Comparison of ENCODE assay signal across 8 mouse cellular contexts in genomic region chr7:27691076-27691475, GRCm38 (mm10). TPM values are rescaled to one million over a fixed set of nuclear protein-coding genes. Genes with fewer than 3 reads are reported as not detected.
DNase-seq lines count a peak whose midpoint lies in the region; ATAC-seq lines count a peak whose summit lies in the region.

No protein-coding gene starts in this region.

- H3K4me2 ChIP-seq in heart, embryonic 12.5 days, result no peak overlapping the region

- no peak overlapping the region for H3K4me3 ChIP-seq in heart, embryonic 12.5 days

- no peaks in the 10 kb centered on the region for H3K9me3 ChIP-seq in heart, embryonic 12.5 days (replicated peaks)

- no peak for ATAC-seq in heart, embryonic 12.5 days (ENCODE audit: insufficient number of reproducible peaks, low FRiP score)

- WGBS in heart, embryonic 12.5 days, result 31% methylated on average over 5 of the region's 5 CpGs

- no peak overlapping the region for H3K9ac ChIP-seq in heart, embryonic 12.5 days

- peak; percentile 76 for DNase-seq in heart, adult 11 months
- DNase-seq in spleen, postnatal 4 days (ENCODE audit: low spot score in 2 of 2), result peak; percentile 22 to 70
- no peak for DNase-seq in spleen, adult 12 weeks (ENCODE audit: low spot score)
- DNase-seq in cerebellum, postnatal 14 days, result peak; percentile 56 to 69
- DNase-seq in lung, postnatal 14 days, result peak; percentile 31
- no peak for DNase-seq in urinary bladder, adult 18-20 months (ENCODE audit: low spot score in 2 of 2)
- DNase-seq in frontal cortex, postnatal 25 days (ENCODE audit: low spot score in 2 of 2), result no peak

- H3K4me1 ChIP-seq in heart, embryonic 12.5 days (replicated peaks), result peaks cover 4% of the 10 kb centered on the region; the same call in 1 of the 2 replicates

- H3K36me3 ChIP-seq in heart, embryonic 12.5 days, result no peaks in the 10 kb centered on the region

- no peaks in the 10 kb centered on the region for H3K27me3 ChIP-seq in heart, embryonic 12.5 days (replicated peaks)

- H3K27ac ChIP-seq in heart, embryonic 12.5 days (ENCODE audit: poor library complexity, severe bottlenecking), result no peak overlapping the region

RNA-seq across cellular contexts. Expression of gene Zfp607b, which starts 1.9 kb away (rescaled TPM):
- 1.7 and 2.8 TPM in 2 replicates for polyA plus RNA-seq in heart, embryonic 12.5 days (2016; fragmentation: Nextera tagmentation; extraction: Ambion mirVana)

RNA-seq across cellular contexts. Expression of gene Map3k10, which starts 16.7 kb away (rescaled TPM):
- 8.8 and 9.8 TPM in 2 replicates for polyA plus RNA-seq in heart, embryonic 12.5 days (2016; fragmentation: Nextera tagmentation; extraction: Ambion mirVana)

RNA-seq across cellular contexts. Expression of gene Ttc9b, which starts 37.4 kb away (rescaled TPM):
- polyA plus RNA-seq in heart, embryonic 12.5 days (2016; fragmentation: Nextera tagmentation; extraction: Ambion mirVana), result 0.09 TPM in 1 of 2 replicates, not detected in the other

RNA-seq across cellular contexts. Expression of gene Zfp60, which starts 40.1 kb away (rescaled TPM):
- polyA plus RNA-seq in heart, embryonic 12.5 days (2016; fragmentation: Nextera tagmentation; extraction: Ambion mirVana), result 20.2 TPM in 2 replicates

Comparison
In these comparisons a context has a peak if more than half of its experiments do, and no peak if none do; other contexts are left out.
1. DNase-seq: peak in heart, adult 11 months (single experiment), spleen, postnatal 4 days (2 of 2), cerebellum, postnatal 14 days (2 of 2) and lung, postnatal 14 days (single experiment); none in spleen, adult 12 weeks (single experiment), urinary bladder, adult 18-20 months (0 of 2) and frontal cortex, postnatal 25 days (0 of 2).